Mouse (Mus musculus) liver, embryonic 16.5 days (tissue): ENCODE data around the gene Map3k9. TPM values are rescaled to one million over a fixed set of nuclear protein-coding genes. Genes with fewer than 3 reads are reported as not detected.

Experiments
- ATAC-seq: fragments of 200-750 bp; cut with Nextera tagmentation; 2 replicates; pipeline ENCODE4 v1.8.0; 2017; ENCODE audit warnings: low read depth, mild to moderate bottlenecking, moderate number of reproducible peaks, moderate library complexity
- H3K27ac ChIP-seq: fragments of 300-500 bp; sonication (generic); 2 replicates; pipeline ENCODE4 v1.5.1; 2014; ENCODE audit warnings: mild to moderate bottlenecking, low read length
- H3K27me3 ChIP-seq: fragments of 300-500 bp; sonication (generic); 2 replicates; pipeline ENCODE4 v1.6.1; 2014; ENCODE audit warnings: low read depth, low read length, mixed read lengths; ENCODE audit not compliant: control insufficient read depth, insufficient read depth
- H3K36me3 ChIP-seq: fragments of 300-500 bp; sonication (generic); 2 replicates; pipeline ENCODE4 v1.6.1; 2014; ENCODE audit warnings: mild to moderate bottlenecking; ENCODE audit not compliant: control insufficient read depth, insufficient read depth
- H3K4me1 ChIP-seq: fragments of 300-500 bp; sonication (generic); 2 replicates; pipeline ENCODE4 v1.6.1; 2014; ENCODE audit warnings: low read depth, low read length, mixed read lengths; ENCODE audit not compliant: control insufficient read depth
- H3K4me2 ChIP-seq: fragments of 300-500 bp; sonication (generic); 2 replicates; pipeline ENCODE4 v1.6.1; 2014; ENCODE audit warnings: low read depth, low read length, mixed read lengths
- H3K4me3 ChIP-seq: fragments of 300-500 bp; sonication (generic); 2 replicates; pipeline ENCODE4 v1.5.1; 2014; ENCODE audit warnings: low read depth, mild to moderate bottlenecking, low read length
- H3K9ac ChIP-seq: fragments of 300-500 bp; sonication (generic); 2 replicates; pipeline ENCODE4 v1.6.1; 2014; ENCODE audit warnings: low read depth, low read length
- H3K9me3 ChIP-seq: fragments of 300-500 bp; sonication (generic); replicated peaks from 2 replicates; pipeline ENCODE4 v1.6.1; 2016; ENCODE audit warnings: low read length; ENCODE audit not compliant: control insufficient read depth
- WGBS: fragments of 180-500 bp; shearing (Covaris S2); extraction: QIAGEN DNeasy Blood & Tissue Kit; methylation state at CpG from one replicate; pipeline ENCODE4 v1.1.7; 2014; ENCODE audit not compliant: insufficient replicate concordance; 5-methylcytosine and 5-hydroxymethylcytosine counted together
- polyA plus RNA-seq: library from polyadenylated mRNA; unstranded; fragments of >200 nt; fragmentation: Nextera tagmentation; extraction: Ambion mirVana; gene quantifications from 2 replicates; pipeline ENCODE4 v1.2.1, GENCODE M21; 2015

Map3k9 gene
- polyA plus RNA-seq, 1 experiment from 2014 or later = 0.14 TPM

- no peaks in the 10 kb centered on the region for H3K36me3 ChIP-seq
- no peak overlapping the region for H3K4me3 ChIP-seq
- no peaks in the 10 kb centered on the region for H3K9me3 ChIP-seq
- H3K27ac ChIP-seq = no peak overlapping the region
- ATAC-seq = no peak
- H3K9ac ChIP-seq = no peak overlapping the region
- 3% methylated on average over 1 of the region's 1 CpGs for WGBS
- H3K4me2 ChIP-seq = no peak overlapping the region
- H3K27me3 ChIP-seq = no peaks in the 10 kb centered on the region
- no peaks in the 10 kb centered on the region for H3K4me1 ChIP-seq
Measured at GRCm38 (mm10) chr12:81702903-81703302, 78.1 kb downstream of the Map3k9 start.

GRCm38 (mm10) chr12:81698011-81698410, 83.0 kb downstream of the Map3k9 start:
- 34% methylated on average over 4 of the region's 4 CpGs for WGBS
- no peak overlapping the region for H3K4me2 ChIP-seq
- no peaks in the 10 kb centered on the region for H3K27me3 ChIP-seq
- no peaks in the 10 kb centered on the region for H3K36me3 ChIP-seq
- ATAC-seq = no peak
- H3K9ac ChIP-seq = no peak overlapping the region
- no peaks in the 10 kb centered on the region for H3K9me3 ChIP-seq
- no peak overlapping the region for H3K4me3 ChIP-seq
- H3K27ac ChIP-seq = no peak overlapping the region
- H3K4me1 ChIP-seq = no peaks in the 10 kb centered on the region

- 15% methylated on average over 8 of the region's 8 CpGs for WGBS
Measured at GRCm38 (mm10) chr12:81691177-81691730, 89.7 kb downstream of the Map3k9 start.

GRCm38 (mm10) chr12:81690751-81691150, 90.2 kb downstream of the Map3k9 start:
- Histone ChIP-seq H3K27me3 (no peaks in the 10 kb centered on the region), H3K27ac (no peak overlapping the region), H3K36me3 (no peaks in the 10 kb centered on the region), H3K4me3 (no peak overlapping the region), H3K9ac (no peak overlapping the region), H3K9me3 (no peaks in the 10 kb centered on the region), H3K4me1 (no peaks in the 10 kb centered on the region), H3K4me2 (no peak overlapping the region)
- WGBS = 57% methylated on average over 7 of the region's 7 CpGs
- no peak for ATAC-seq

More at GRCm38 (mm10) chr12:81691177-81691730, 89.7 kb downstream of the Map3k9 start:
- Histone ChIP-seq H3K36me3 (no peaks in the 10 kb centered on the region), H3K27me3 (no peaks in the 10 kb centered on the region), H3K4me3 (no peak overlapping the region), H3K9me3 (no peaks in the 10 kb centered on the region), H3K4me2 (no peak overlapping the region), H3K4me1 (no peaks in the 10 kb centered on the region), H3K9ac (no peak overlapping the region), H3K27ac (no peak overlapping the region)
- ATAC-seq = no peak

- Histone ChIP-seq H3K9ac (no peak overlapping the region), H3K27me3 (no peaks in the 10 kb centered on the region), H3K36me3 (no peaks in the 10 kb centered on the region), H3K4me3 (no peak overlapping the region), H3K27ac (no peak overlapping the region), H3K4me2 (no peak overlapping the region), H3K9me3 (no peaks in the 10 kb centered on the region), H3K4me1 (no peaks in the 10 kb centered on the region)
- 74% methylated on average over 15 of the region's 15 CpGs for WGBS
- no peak for ATAC-seq
Measured at GRCm38 (mm10) chr12:81690111-81690510, 90.9 kb downstream of the Map3k9 start.

- Histone ChIP-seq H3K27ac (no peak overlapping the region), H3K4me3 (no peak overlapping the region), H3K9me3 (no peaks in the 10 kb centered on the region), H3K4me2 (no peak overlapping the region), H3K9ac (no peak overlapping the region), H3K36me3 (no peaks in the 10 kb centered on the region), H3K27me3 (no peaks in the 10 kb centered on the region), H3K4me1 (no peaks in the 10 kb centered on the region)
- WGBS = 33% methylated on average over 4 of the region's 4 CpGs
- no peak for ATAC-seq
Measured at GRCm38 (mm10) chr12:81689505-81690056, 91.4 kb downstream of the Map3k9 start.

- H3K9ac ChIP-seq = no peak overlapping the region
- H3K27me3 ChIP-seq = no peaks in the 10 kb centered on the region
- no peaks in the 10 kb centered on the region for H3K4me1 ChIP-seq
- H3K27ac ChIP-seq = no peak overlapping the region
- 41% methylated on average over 4 of the region's 4 CpGs for WGBS
- H3K9me3 ChIP-seq = no peaks in the 10 kb centered on the region
- no peaks in the 10 kb centered on the region for H3K36me3 ChIP-seq
- no peak for ATAC-seq
- H3K4me2 ChIP-seq = no peak overlapping the region
- no peak overlapping the region for H3K4me3 ChIP-seq
Measured at GRCm38 (mm10) chr12:81688537-81688936, 92.4 kb downstream of the Map3k9 start.

GRCm38 (mm10) chr12:81687873-81688272, 93.1 kb downstream of the Map3k9 start:
- H3K36me3 ChIP-seq = no peaks in the 10 kb centered on the region
- H3K27me3 ChIP-seq = no peaks in the 10 kb centered on the region
- no peak for ATAC-seq
- no peak overlapping the region for H3K9ac ChIP-seq
- H3K4me1 ChIP-seq = no peaks in the 10 kb centered on the region
- H3K4me2 ChIP-seq = no peak overlapping the region
- H3K9me3 ChIP-seq = no peaks in the 10 kb centered on the region
- no peak overlapping the region for H3K4me3 ChIP-seq
- H3K27ac ChIP-seq = no peak overlapping the region
- 64% methylated on average over 5 of the region's 5 CpGs for WGBS

GRCm38 (mm10) chr12:81686406-81687117, 94.4 kb downstream of the Map3k9 start:
- Histone ChIP-seq H3K36me3 (no peaks in the 10 kb centered on the region), H3K4me2 (no peak overlapping the region), H3K27ac (no peak overlapping the region), H3K9me3 (no peaks in the 10 kb centered on the region), H3K27me3 (no peaks in the 10 kb centered on the region), H3K4me3 (no peak overlapping the region), H3K4me1 (no peaks in the 10 kb centered on the region), H3K9ac (no peak overlapping the region)
- 58% methylated on average over 12 of the region's 12 CpGs for WGBS
- ATAC-seq = no peak
